Mouse (Mus musculus) limb, embryonic 12.5 days (tissue): ENCODE measurements around the gene Cd300lg. TPM values are rescaled to one million over a fixed set of nuclear protein-coding genes. Genes with fewer than 3 reads are reported as not detected.

Source experiments
- ATAC-seq: fragments of 200-750 bp; cut with Nextera tagmentation; 2 replicates; pipeline ENCODE4 v1.8.0; 2017; ENCODE audit warnings: low read depth, moderate TSS enrichment; ENCODE audit not compliant: insufficient number of reproducible peaks, insufficient read depth, low FRiP score, low TSS enrichment
- H3K27ac ChIP-seq: fragments of 300-500 bp; sonication (generic); 2 replicates; pipeline ENCODE4 v1.5.1; 2016; ENCODE audit warnings: mild to moderate bottlenecking, moderate library complexity
- H3K27me3 ChIP-seq: fragments of 300-500 bp; sonication (generic); 2 replicates; pipeline ENCODE4 v1.6.1; 2016; ENCODE audit warnings: mild to moderate bottlenecking, moderate library complexity
- H3K36me3 ChIP-seq: fragments of 300-500 bp; sonication (generic); 2 replicates; pipeline ENCODE4 v1.6.1; 2016; ENCODE audit warnings: mild to moderate bottlenecking, moderate library complexity
- H3K4me1 ChIP-seq: fragments of 300-500 bp; sonication (generic); replicated peaks from 2 replicates; pipeline ENCODE4 v1.6.1; 2016
- H3K4me2 ChIP-seq: fragments of 300-500 bp; sonication (generic); 2 replicates; pipeline ENCODE4 v1.6.1; 2016; ENCODE audit warnings: mild to moderate bottlenecking, moderate library complexity
- H3K4me3 ChIP-seq: fragments of 300-500 bp; sonication (generic); replicated peaks from 2 replicates; pipeline ENCODE4 v1.5.1; 2016; ENCODE audit warnings: mild to moderate bottlenecking
- H3K9ac ChIP-seq: fragments of 300-500 bp; sonication (generic); replicated peaks from 2 replicates; pipeline ENCODE4 v1.6.1; 2016; ENCODE audit warnings: mild to moderate bottlenecking, moderate library complexity
- H3K9me3 ChIP-seq: fragments of 300-500 bp; sonication (generic); 2 replicates; pipeline ENCODE4 v1.6.1; 2016; ENCODE audit warnings: mild to moderate bottlenecking, moderate library complexity
- WGBS: fragments of 180-500 bp; shearing (Covaris S2); methylation state at CpG from one replicate; pipeline ENCODE4 v1.1.7; 2016; 5-methylcytosine and 5-hydroxymethylcytosine counted together
- polyA plus RNA-seq: library from polyadenylated mRNA; unstranded; fragments of >200 nt; fragmentation: Nextera tagmentation; extraction: Ambion mirVana; gene quantifications from 2 replicates; pipeline ENCODE4 v1.2.1, GENCODE M21; 2016

Cd300lg gene
- polyA plus RNA-seq, 1 experiment from 2014 or later = 0.70 TPM

- 73% methylated on average over 5 of the region's 5 CpGs for WGBS
- Histone ChIP-seq H3K4me1 (no peaks in the 10 kb centered on the region), H3K4me2 (no peak overlapping the region), H3K9ac (no peak overlapping the region), H3K36me3 (no peaks in the 10 kb centered on the region), H3K27me3 (no peaks in the 10 kb centered on the region), H3K27ac (no peak overlapping the region), H3K4me3 (no peak overlapping the region), H3K9me3 (no peaks in the 10 kb centered on the region)
- ATAC-seq = no peak
Observed at GRCm38 (mm10) chr11:102035456-102035960, 5.8 kb upstream of the Cd300lg start.

DNA sequence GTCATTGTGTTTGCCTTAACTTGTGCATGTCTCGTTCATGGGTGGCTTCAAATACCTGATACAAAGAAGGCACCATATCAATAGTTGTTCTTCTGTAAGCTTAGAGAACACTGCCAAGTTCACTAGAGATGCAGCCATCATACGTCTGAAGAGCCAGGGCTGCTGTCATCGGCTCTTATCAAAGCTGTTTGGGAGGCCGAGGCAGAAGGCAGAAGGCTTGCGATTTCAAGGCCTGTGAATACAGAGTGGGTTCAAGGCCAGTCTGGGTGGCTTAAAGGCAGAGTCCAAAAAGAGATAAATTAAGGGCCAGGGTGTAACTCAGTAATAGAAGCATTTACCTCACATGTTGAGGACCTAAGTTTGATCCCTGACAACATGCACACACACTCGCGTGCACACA lies 5.0 kb upstream of the Cd300lg start:
- H3K9ac ChIP-seq = no peak overlapping the region
- 82% methylated on average over 7 of the region's 7 CpGs for WGBS
- H3K9me3 ChIP-seq = no peaks in the 10 kb centered on the region
- ATAC-seq = no peak
- no peak overlapping the region for H3K4me3 ChIP-seq
- H3K36me3 ChIP-seq = no peaks in the 10 kb centered on the region
- H3K4me2 ChIP-seq = no peak overlapping the region
- no peaks in the 10 kb centered on the region for H3K27me3 ChIP-seq
- no peaks in the 10 kb centered on the region for H3K4me1 ChIP-seq
- no peak overlapping the region for H3K27ac ChIP-seq

GRCm38 (mm10) chr11:102037789-102038188 lies 3.5 kb upstream of the Cd300lg start:
- Histone ChIP-seq H3K9me3 (no peaks in the 10 kb centered on the region), H3K4me1 (no peaks in the 10 kb centered on the region), H3K27me3 (no peaks in the 10 kb centered on the region), H3K4me2 (no peak overlapping the region), H3K9ac (no peak overlapping the region), H3K27ac (no peak overlapping the region), H3K4me3 (no peak overlapping the region), H3K36me3 (no peaks in the 10 kb centered on the region)
- WGBS = 89% methylated on average over 6 of the region's 6 CpGs
- ATAC-seq = no peak

GRCm38 (mm10) chr11:102039487-102040137 lies 1.7 kb upstream of the Cd300lg start:
- no peak for ATAC-seq

GRCm38 (mm10) chr11:102040138-102040524 lies 1.2 kb upstream of the Cd300lg start:
- no peaks in the 10 kb centered on the region for H3K27me3 ChIP-seq
- H3K9me3 ChIP-seq = peaks cover 6% of the 10 kb centered on the region; the same call in 1 of the 2 replicates
- H3K36me3 ChIP-seq = no peaks in the 10 kb centered on the region
- no peak overlapping the region for H3K4me3 ChIP-seq
- no peak overlapping the region for H3K27ac ChIP-seq
- under 1% methylated on average over 9 of the region's 9 CpGs for WGBS
- H3K9ac ChIP-seq = no peak overlapping the region
- H3K4me2 ChIP-seq = no peak overlapping the region
- no peaks in the 10 kb centered on the region for H3K4me1 ChIP-seq
- ATAC-seq = 0 out of 2 replicates have a peak, but pooled peaks have one; percentile 39

More at GRCm38 (mm10) chr11:102039487-102040137, 1.7 kb upstream of the Cd300lg start:
- H3K27ac ChIP-seq = no peak overlapping the region
- H3K27me3 ChIP-seq = no peaks in the 10 kb centered on the region
- no peaks in the 10 kb centered on the region for H3K36me3 ChIP-seq
- H3K9me3 ChIP-seq = 0 out of 2 replicates have a peak, but pooled peaks cover under 1% of the 10 kb centered on the region
- no peaks in the 10 kb centered on the region for H3K4me1 ChIP-seq
- no peak overlapping the region for H3K9ac ChIP-seq
- H3K4me3 ChIP-seq = no peak overlapping the region
- H3K4me2 ChIP-seq = no peak overlapping the region
- WGBS = 79% methylated on average over 13 of the region's 13 CpGs

GRCm38 (mm10) chr11:102040646-102041045 lies 663 bp upstream of the Cd300lg start:
- Histone ChIP-seq H3K4me2 (no peak overlapping the region), H3K36me3 (no peaks in the 10 kb centered on the region), H3K9me3 (peaks cover 11% of the 10 kb centered on the region), H3K9ac (no peak overlapping the region), H3K27me3 (no peaks in the 10 kb centered on the region), H3K4me3 (no peak overlapping the region), H3K4me1 (no peaks in the 10 kb centered on the region), H3K27ac (no peak overlapping the region)
- ATAC-seq = no peak
- 73% methylated on average over 4 of the region's 4 CpGs for WGBS

- Histone ChIP-seq H3K27ac (no peak overlapping the region), H3K27me3 (no peaks in the 10 kb centered on the region), H3K9ac (no peak overlapping the region), H3K4me3 (no peak overlapping the region), H3K9me3 (peaks cover 18% of the 10 kb centered on the region), H3K4me1 (no peaks in the 10 kb centered on the region), H3K4me2 (no peak overlapping the region), H3K36me3 (no peaks in the 10 kb centered on the region)
- no peak for ATAC-seq
- WGBS = 91% methylated on average over 13 of the region's 14 CpGs
Observed at GRCm38 (mm10) chr11:102042971-102043370, 1.7 kb downstream of the Cd300lg start.

GRCm38 (mm10) chr11:102043381-102043780 lies 2.1 kb downstream of the Cd300lg start:
- no peaks in the 10 kb centered on the region for H3K4me1 ChIP-seq
- no peaks in the 10 kb centered on the region for H3K27me3 ChIP-seq
- no peak overlapping the region for H3K9ac ChIP-seq
- H3K36me3 ChIP-seq = no peaks in the 10 kb centered on the region
- WGBS = 81% methylated on average over 6 of the region's 6 CpGs
- peaks cover 18% of the 10 kb centered on the region for H3K9me3 ChIP-seq
- H3K4me2 ChIP-seq = no peak overlapping the region
- no peak overlapping the region for H3K4me3 ChIP-seq
- no peak for ATAC-seq
- no peak overlapping the region for H3K27ac ChIP-seq

DNA sequence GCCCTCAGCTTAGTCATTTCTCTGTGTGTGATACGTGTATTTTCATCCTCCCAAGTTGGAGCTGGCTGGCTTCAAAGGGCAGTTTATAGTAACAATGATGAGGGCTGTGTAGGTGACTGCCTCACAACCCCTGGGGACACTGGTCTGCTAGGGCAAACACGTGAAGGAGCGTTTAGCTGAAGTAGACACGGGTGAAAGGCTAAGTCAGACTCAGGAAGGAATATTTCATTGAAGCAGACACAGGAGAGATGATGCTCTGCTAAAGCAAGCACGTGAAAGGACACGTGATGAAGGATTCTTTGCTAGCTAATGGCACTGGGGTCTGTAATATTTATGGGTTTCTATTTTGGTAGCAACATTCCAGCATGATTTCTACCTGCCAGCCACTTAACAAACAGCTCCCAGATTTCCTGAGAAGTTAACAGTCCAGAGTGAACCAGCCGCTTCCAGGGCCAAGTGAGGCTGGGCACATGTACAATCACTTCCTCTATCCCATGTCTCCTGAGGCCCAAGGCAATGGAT lies 3.4 kb downstream of the Cd300lg start:
- Histone ChIP-seq H3K4me1 (no peaks in the 10 kb centered on the region), H3K27me3 (no peaks in the 10 kb centered on the region), H3K36me3 (no peaks in the 10 kb centered on the region), H3K27ac (no peak overlapping the region), H3K9me3 (peaks cover 18% of the 10 kb centered on the region), H3K9ac (no peak overlapping the region), H3K4me3 (no peak overlapping the region), H3K4me2 (no peak overlapping the region)
- 84% methylated on average over 7 of the region's 7 CpGs for WGBS
- ATAC-seq = no peak

DNA sequence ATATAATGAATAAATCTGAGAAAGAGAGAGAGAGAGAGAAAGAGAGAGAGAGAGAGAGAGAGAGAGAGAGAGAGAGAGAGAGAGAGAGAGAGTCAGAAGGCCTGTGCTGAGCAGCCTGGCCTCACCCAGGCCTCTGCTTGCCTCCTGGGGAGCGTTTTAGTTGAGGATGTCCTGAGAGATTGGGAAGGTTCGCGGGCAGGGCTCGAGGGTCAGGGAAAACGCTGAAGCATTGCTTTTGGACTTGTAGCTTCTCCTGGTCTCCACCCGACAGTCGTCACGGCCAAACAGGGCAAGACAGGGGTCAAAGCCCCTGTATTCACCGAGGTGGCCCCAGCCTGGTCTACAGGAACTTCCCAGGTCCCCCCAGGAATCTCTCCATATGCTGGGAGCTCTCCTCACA lies 5.3 kb downstream of the Cd300lg start:
- no peaks in the 10 kb centered on the region for H3K27me3 ChIP-seq
- no peak overlapping the region for H3K27ac ChIP-seq
- H3K9me3 ChIP-seq = peaks cover 18% of the 10 kb centered on the region
- H3K36me3 ChIP-seq = no peaks in the 10 kb centered on the region
- H3K4me3 ChIP-seq = no peak overlapping the region
- H3K4me2 ChIP-seq = no peak overlapping the region
- no peak overlapping the region for H3K9ac ChIP-seq
- WGBS = 84% methylated on average over 9 of the region's 9 CpGs
- no peak for ATAC-seq
- H3K4me1 ChIP-seq = no peaks in the 10 kb centered on the region

DNA sequence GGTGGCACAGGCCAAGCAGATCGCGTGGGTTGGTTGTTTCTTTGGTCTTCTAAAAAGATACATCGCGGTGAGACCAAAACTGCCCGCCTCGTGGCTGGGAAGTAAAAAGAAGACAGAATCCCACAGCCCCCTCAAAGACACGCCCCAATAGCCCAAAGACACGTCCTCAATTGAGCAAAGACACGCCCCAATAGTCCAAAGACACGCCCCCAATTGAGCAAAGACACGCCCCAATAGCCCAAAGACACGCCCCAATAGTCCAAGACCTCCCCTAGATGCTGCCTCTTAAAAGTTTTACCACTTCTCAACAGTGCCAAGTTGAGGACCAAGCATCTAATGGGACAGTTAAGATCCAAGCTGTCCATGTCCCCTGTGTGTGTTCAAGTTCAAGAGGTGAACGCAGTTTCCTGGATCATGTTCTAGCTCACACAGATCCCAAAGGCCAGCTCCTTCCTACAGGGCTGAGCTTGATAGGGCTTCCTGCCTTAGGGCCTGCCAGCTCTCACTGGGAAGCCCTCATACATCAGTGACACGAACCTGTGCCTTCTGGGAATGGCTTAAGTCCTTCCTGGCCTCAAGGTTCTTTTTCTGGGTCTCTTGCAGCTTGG lies 8.7 kb downstream of the Cd300lg start:
- H3K4me3 ChIP-seq = no peak overlapping the region
- H3K27ac ChIP-seq = no peak overlapping the region
- no peak overlapping the region for H3K4me2 ChIP-seq
- WGBS = 57% methylated on average over 14 of the region's 14 CpGs
- ATAC-seq = no peak
- H3K9ac ChIP-seq = no peak overlapping the region
- no peaks in the 10 kb centered on the region for H3K36me3 ChIP-seq
- H3K27me3 ChIP-seq = no peaks in the 10 kb centered on the region
- H3K9me3 ChIP-seq = peaks cover 13% of the 10 kb centered on the region
- H3K4me1 ChIP-seq = no peaks in the 10 kb centered on the region; the same call in 1 of the 2 replicates
